Mouse (Mus musculus) liver, embryonic 11.5 days (tissue): ENCODE results near the gene Tpcn2. TPM values are rescaled to one million over a fixed set of nuclear protein-coding genes. Genes with fewer than 3 reads are reported as not detected.

Source experiments
- ATAC-seq: fragments of 200-750 bp; cut with Nextera tagmentation; replicated peaks from 2 replicates; pipeline ENCODE4 v1.8.0; 2017; ENCODE audit warnings: moderate number of reproducible peaks, mild to moderate bottlenecking, moderate TSS enrichment, moderate library complexity; ENCODE audit not compliant: low FRiP score
- DNase-seq: peaks from one replicate; pipeline ENCODE4 v3.0.0-alpha.2; 2017; ENCODE audit warnings: low spot score
- H3K27ac ChIP-seq: fragments of 300-500 bp; sonication (generic); 2 replicates; pipeline ENCODE4 v1.5.1; 2014; ENCODE audit warnings: mild to moderate bottlenecking, low read depth, low read length, control low read depth
- H3K27me3 ChIP-seq: fragments of 300-500 bp; sonication (generic); replicated peaks from 2 replicates; pipeline ENCODE4 v1.6.1; 2014; ENCODE audit warnings: low read length, mixed read lengths; ENCODE audit not compliant: control insufficient read depth, insufficient read depth
- H3K36me3 ChIP-seq: fragments of 300-500 bp; sonication (generic); 2 replicates; pipeline ENCODE4 v1.6.1; 2014; ENCODE audit warnings: mild to moderate bottlenecking, low read length, moderate library complexity, mixed read lengths; ENCODE audit not compliant: control insufficient read depth, insufficient read depth
- H3K4me1 ChIP-seq: fragments of 300-500 bp; sonication (generic); replicated peaks from 2 replicates; pipeline ENCODE4 v1.6.1; 2014; ENCODE audit warnings: low read length, mixed read lengths; ENCODE audit not compliant: control insufficient read depth, insufficient read depth
- H3K4me2 ChIP-seq: fragments of 300-500 bp; sonication (generic); 2 replicates; pipeline ENCODE4 v1.6.1; 2014; ENCODE audit warnings: mild to moderate bottlenecking, control low read depth, moderate library complexity
- H3K4me3 ChIP-seq: fragments of 300-500 bp; sonication (generic); 2 replicates; pipeline ENCODE4 v1.5.1; 2014; ENCODE audit warnings: low read depth, low read length, control low read depth
- H3K9ac ChIP-seq: fragments of 300-500 bp; sonication (generic); 2 replicates; pipeline ENCODE4 v1.6.1; 2014; ENCODE audit warnings: low read depth, low read length, control low read depth
- H3K9me3 ChIP-seq: fragments of 300-500 bp; sonication (generic); 2 replicates; pipeline ENCODE4 v1.6.1; 2016; ENCODE audit warnings: low read length, inconsistent platforms, mixed read lengths; ENCODE audit not compliant: control insufficient read depth
- WGBS: fragments of 180-500 bp; shearing (Covaris S2); extraction: QIAGEN DNeasy Blood & Tissue Kit; methylation state at CpG from one replicate; pipeline ENCODE4 v1.1.7; 2014; 5-methylcytosine and 5-hydroxymethylcytosine counted together
- polyA plus RNA-seq: library from polyadenylated mRNA; unstranded; fragments of >200 nt; fragmentation: Nextera tagmentation; extraction: Ambion mirVana; gene quantifications from 2 replicates; pipeline ENCODE4 v1.2.1, GENCODE M21; 2014

Tpcn2 gene
- polyA plus RNA-seq, 1 experiment from 2014 or later = 2.4 TPM

GRCm38 (mm10) chr7:145196340-145196739 lies 87.5 kb downstream of the Tpcn2 start:
- H3K4me1 ChIP-seq = peaks cover 3% of the 10 kb centered on the region; the same call in 1 of the 2 replicates

GRCm38 (mm10) chr7:145195186-145195927 lies 88.5 kb downstream of the Tpcn2 start:
- Histone ChIP-seq H3K36me3 (no peaks in the 10 kb centered on the region), H3K27ac (no peak overlapping the region), H3K9ac (no peak overlapping the region), H3K9me3 (no peaks in the 10 kb centered on the region), H3K4me3 (no peak overlapping the region), H3K4me1 (peaks cover 3% of the 10 kb centered on the region; the same call in 1 of the 2 replicates), H3K4me2 (no peak overlapping the region), H3K27me3 (no peaks in the 10 kb centered on the region)
- 50% methylated on average over 5 of the region's 5 CpGs for WGBS
- DNase-seq (no peak), ATAC-seq (no peak)

More at GRCm38 (mm10) chr7:145196340-145196739, 87.5 kb downstream of the Tpcn2 start:
- DNase-seq (no peak), ATAC-seq (no peak)
- WGBS = 79% methylated on average over 6 of the region's 6 CpGs
- Histone ChIP-seq H3K27me3 (no peaks in the 10 kb centered on the region), H3K4me2 (no peak overlapping the region), H3K27ac (no peak overlapping the region), H3K36me3 (no peaks in the 10 kb centered on the region), H3K4me3 (no peak overlapping the region), H3K9ac (no peak overlapping the region), H3K9me3 (no peaks in the 10 kb centered on the region)

GRCm38 (mm10) chr7:145194455-145195161 lies 89.2 kb downstream of the Tpcn2 start:
- H3K4me1 ChIP-seq = peaks cover 3% of the 10 kb centered on the region; the same call in 1 of the 2 replicates
- DNase-seq (no peak), ATAC-seq (no peak)
- H3K27me3 ChIP-seq = no peaks in the 10 kb centered on the region
- no peak overlapping the region for H3K4me3 ChIP-seq
- H3K4me2 ChIP-seq = no peak overlapping the region
- no peaks in the 10 kb centered on the region for H3K9me3 ChIP-seq
- 60% methylated on average over 3 of the region's 3 CpGs for WGBS
- no peaks in the 10 kb centered on the region for H3K36me3 ChIP-seq
- no peak overlapping the region for H3K9ac ChIP-seq
- H3K27ac ChIP-seq = no peak overlapping the region

- no peak for ATAC-seq
- H3K9ac ChIP-seq = no peak overlapping the region
- no peak for DNase-seq
- no peaks in the 10 kb centered on the region for H3K9me3 ChIP-seq
- peaks cover 3% of the 10 kb centered on the region; the same call in 1 of the 2 replicates for H3K4me1 ChIP-seq
- no peak overlapping the region for H3K27ac ChIP-seq
- no peaks in the 10 kb centered on the region for H3K27me3 ChIP-seq
- H3K4me2 ChIP-seq = no peak overlapping the region
- H3K4me3 ChIP-seq = no peak overlapping the region
- H3K36me3 ChIP-seq = no peaks in the 10 kb centered on the region
- 75% methylated on average over 6 of the region's 6 CpGs for WGBS
Measured at GRCm38 (mm10) chr7:145192836-145193235, 91.0 kb downstream of the Tpcn2 start.

- H3K36me3 ChIP-seq = no peaks in the 10 kb centered on the region
- H3K4me2 ChIP-seq = no peak overlapping the region
- DNase-seq (no peak), ATAC-seq (no peak)
- no peak overlapping the region for H3K9ac ChIP-seq
- no peak overlapping the region for H3K4me3 ChIP-seq
- H3K27ac ChIP-seq = no peak overlapping the region
- H3K9me3 ChIP-seq = no peaks in the 10 kb centered on the region
- no peaks in the 10 kb centered on the region for H3K27me3 ChIP-seq
- peaks cover 3% of the 10 kb centered on the region; the same call in 1 of the 2 replicates for H3K4me1 ChIP-seq
Measured at GRCm38 (mm10) chr7:145190520-145190919, 93.3 kb downstream of the Tpcn2 start.

GRCm38 (mm10) chr7:145189342-145189741 lies 94.5 kb downstream of the Tpcn2 start:
- no peaks in the 10 kb centered on the region for H3K27me3 ChIP-seq
- H3K4me1 ChIP-seq = peaks cover 2% of the 10 kb centered on the region; the same call in 1 of the 2 replicates
- no peaks in the 10 kb centered on the region for H3K9me3 ChIP-seq
- no peak overlapping the region for H3K4me3 ChIP-seq
- 54% methylated on average over 8 of the region's 8 CpGs for WGBS
- H3K27ac ChIP-seq = no peak overlapping the region
- H3K9ac ChIP-seq = no peak overlapping the region
- H3K4me2 ChIP-seq = no peak overlapping the region
- no peak for ATAC-seq
- H3K36me3 ChIP-seq = no peaks in the 10 kb centered on the region
- DNase-seq = no peak

GRCm38 (mm10) chr7:145187802-145188201 lies 96.0 kb downstream of the Tpcn2 start:
- Histone ChIP-seq H3K4me2 (no peak overlapping the region), H3K27me3 (no peaks in the 10 kb centered on the region), H3K9me3 (no peaks in the 10 kb centered on the region), H3K4me3 (no peak overlapping the region), H3K9ac (no peak overlapping the region), H3K4me1 (no peaks in the 10 kb centered on the region), H3K36me3 (no peaks in the 10 kb centered on the region), H3K27ac (no peak overlapping the region)
- WGBS = 53% methylated on average over 3 of the region's 3 CpGs
- no peak for DNase-seq
- no peak for ATAC-seq

GRCm38 (mm10) chr7:145182388-145182787 lies 101.4 kb downstream of the Tpcn2 start:
- no peaks in the 10 kb centered on the region for H3K9me3 ChIP-seq
- no peaks in the 10 kb centered on the region for H3K4me1 ChIP-seq
- H3K4me3 ChIP-seq = no peak overlapping the region
- no peak overlapping the region for H3K4me2 ChIP-seq
- ATAC-seq (no peak), DNase-seq (no peak)
- no peaks in the 10 kb centered on the region for H3K27me3 ChIP-seq
- no peak overlapping the region for H3K9ac ChIP-seq
- H3K27ac ChIP-seq = no peak overlapping the region
- WGBS = 53% methylated on average over 4 of the region's 4 CpGs
- H3K36me3 ChIP-seq = no peaks in the 10 kb centered on the region
